Mouse (Mus musculus) heart, embryonic 14.5 days (tissue): ENCODE measurements around the gene Add2. TPM values are rescaled to one million over a fixed set of nuclear protein-coding genes. Genes with fewer than 3 reads are reported as not detected.

Experiments used
- ATAC-seq: fragments of 200-750 bp; cut with Nextera tagmentation; 2 replicates; pipeline ENCODE4 v1.8.0; 2017; ENCODE audit warnings: low read depth, moderate TSS enrichment; ENCODE audit not compliant: insufficient number of reproducible peaks, insufficient read depth, low FRiP score
- H3K27ac ChIP-seq, 2 experiments: fragments of 200-500 bp in 1 of 2; fragments of 300-500 bp in 1 of 2; sonication (generic) in 1 of 2; replicated peaks in 1 of 2; 2 replicates each; pipeline ENCODE4 v1.5.1; 2012 to 2014; ENCODE audit warnings: low read depth in 2 of 2, low read length in 2 of 2, control low read depth in 1 of 2, mild to moderate bottlenecking in 1 of 2, mixed read lengths in 1 of 2; ENCODE audit not compliant: control insufficient read depth in 1 of 2, insufficient read depth in 1 of 2
- H3K27me3 ChIP-seq: fragments of 300-500 bp; sonication (generic); 2 replicates; pipeline ENCODE4 v1.6.1; 2014; ENCODE audit warnings: mild to moderate bottlenecking, low read length, control low read depth; ENCODE audit not compliant: control insufficient read depth, insufficient read depth
- H3K36me3 ChIP-seq: fragments of 300-500 bp; sonication (generic); 2 replicates; pipeline ENCODE4 v1.6.1; 2014; ENCODE audit warnings: mild to moderate bottlenecking, control low read depth, low read length, mixed read lengths; ENCODE audit not compliant: control insufficient read depth, insufficient read depth
- H3K4me1 ChIP-seq, 2 experiments: fragments of 200-500 bp in 1 of 2; fragments of 300-500 bp in 1 of 2; sonication (generic) in 1 of 2; 2 replicates each; pipeline ENCODE4 v1.6.1; 2012 to 2014; ENCODE audit warnings: low read length in 2 of 2, control low read depth in 1 of 2, mixed read lengths in 1 of 2; ENCODE audit not compliant: control insufficient read depth in 2 of 2, insufficient read depth in 2 of 2
- H3K4me2 ChIP-seq: fragments of 300-500 bp; sonication (generic); 2 replicates; pipeline ENCODE4 v1.6.1; 2014; ENCODE audit warnings: mild to moderate bottlenecking, low read length
- H3K4me3 ChIP-seq, 2 experiments: fragments of 200-500 bp in 1 of 2; fragments of 300-500 bp in 1 of 2; sonication (generic) in 1 of 2; 2 replicates each; pipeline ENCODE4 v1.5.1; 2012 to 2014; ENCODE audit warnings: low read length in 2 of 2, mild to moderate bottlenecking in 2 of 2, control low read depth in 1 of 2, low read depth in 1 of 2, moderate library complexity in 1 of 2; ENCODE audit not compliant: control insufficient read depth in 1 of 2, insufficient read depth in 1 of 2
- H3K9ac ChIP-seq: fragments of 300-500 bp; sonication (generic); 2 replicates; pipeline ENCODE4 v1.6.1; 2014; ENCODE audit warnings: mild to moderate bottlenecking, low read length
- H3K9me3 ChIP-seq: fragments of 300-500 bp; sonication (generic); 2 replicates; pipeline ENCODE4 v1.6.1; 2016; ENCODE audit warnings: low read length, control low read depth; ENCODE audit not compliant: control insufficient read depth
- WGBS: fragments of 180-500 bp; shearing (Covaris S2); extraction: QIAGEN DNeasy Blood & Tissue Kit; methylation state at CpG from one replicate; pipeline ENCODE4 v1.1.7; 2014; 5-methylcytosine and 5-hydroxymethylcytosine counted together
- polyA plus RNA-seq: library from polyadenylated mRNA; unstranded; fragments of >200 nt; fragmentation: Nextera tagmentation; extraction: Ambion mirVana; gene quantifications from 2 replicates; pipeline ENCODE4 v1.2.1, GENCODE M21; 2014

Gene Add2
- polyA plus RNA-seq, 1 experiment from 2014 or later = 2.3 TPM

GRCm38 (mm10) chr6:86028150-86028549 is 331 bp upstream of the Add2 start:
- Histone ChIP-seq H3K36me3 (no peaks in the 10 kb centered on the region), H3K4me2 (peak overlapping the region; percentile 95), H3K9me3 (no peaks in the 10 kb centered on the region), H3K4me1 (peaks cover 4 to 6% of the 10 kb centered on the region in 2 experiments; a peak in 1 of 4 replicates), H3K4me3 (peak overlapping the region in 1 of 2 experiments; percentile 51; a peak in 1 of 4 replicates), H3K9ac (peak overlapping the region; percentile 69), H3K27ac (no peak overlapping the region), H3K27me3 (peaks cover 40% of the 10 kb centered on the region)
- no peak for ATAC-seq
- 56% methylated on average over 2 of the region's 2 CpGs for WGBS

GRCm38 (mm10) chr6:86029323-86029713 is 837 bp downstream of the Add2 start:
- 21% methylated on average over 6 of the region's 6 CpGs for WGBS
- H3K4me2 ChIP-seq = peak overlapping the region; percentile 95
- no peaks in the 10 kb centered on the region for H3K36me3 ChIP-seq
- H3K27me3 ChIP-seq = peaks cover 40% of the 10 kb centered on the region
- no peaks in the 10 kb centered on the region for H3K9me3 ChIP-seq
- H3K4me3 ChIP-seq = peak overlapping the region; percentile 49 to 51
- H3K9ac ChIP-seq = peak overlapping the region; percentile 69; the same call in 1 of the 2 replicates
- no peak for ATAC-seq
- H3K27ac ChIP-seq = no peak overlapping the region
- H3K4me1 ChIP-seq = peaks cover 4 to 6% of the 10 kb centered on the region in 2 experiments; a peak in 1 of 4 replicates

- H3K4me2 ChIP-seq = no peak overlapping the region
- ATAC-seq = no peak
- H3K9me3 ChIP-seq = no peaks in the 10 kb centered on the region
- WGBS = 74% methylated on average over 2 of the region's 2 CpGs
- H3K27ac ChIP-seq = no peak overlapping the region
- H3K4me1 ChIP-seq = peaks cover 4 to 6% of the 10 kb centered on the region in 2 experiments; a peak in 1 of 4 replicates
- H3K36me3 ChIP-seq = no peaks in the 10 kb centered on the region
- peaks cover 40% of the 10 kb centered on the region for H3K27me3 ChIP-seq
- H3K4me3 ChIP-seq = no peak overlapping the region
- H3K9ac ChIP-seq = no peak overlapping the region
Measured at GRCm38 (mm10) chr6:86031527-86031926, 3.0 kb downstream of the Add2 start.

- no peak for ATAC-seq
- H3K27me3 ChIP-seq = peaks cover 22% of the 10 kb centered on the region
- H3K9me3 ChIP-seq = no peaks in the 10 kb centered on the region
- no peak overlapping the region for H3K4me3 ChIP-seq
- no peaks in the 10 kb centered on the region for H3K36me3 ChIP-seq
- H3K4me1 ChIP-seq = peaks cover 4 to 6% of the 10 kb centered on the region in 2 experiments; a peak in 1 of 4 replicates
- no peak overlapping the region for H3K4me2 ChIP-seq
- no peak overlapping the region for H3K27ac ChIP-seq
- WGBS = 63% methylated on average over 1 of the region's 1 CpGs
- no peak overlapping the region for H3K9ac ChIP-seq
Measured at GRCm38 (mm10) chr6:86033635-86034034, 5.2 kb downstream of the Add2 start.

GRCm38 (mm10) chr6:86038901-86039300 is 10.4 kb downstream of the Add2 start:
- H3K36me3 ChIP-seq = no peaks in the 10 kb centered on the region
- 47% methylated on average over 2 of the region's 2 CpGs for WGBS
- H3K9me3 ChIP-seq = no peaks in the 10 kb centered on the region
- no peak overlapping the region for H3K4me2 ChIP-seq
- no peaks in the 10 kb centered on the region for H3K27me3 ChIP-seq
- no peak overlapping the region for H3K27ac ChIP-seq
- no peak for ATAC-seq
- H3K4me3 ChIP-seq = no peak overlapping the region
- no peaks in the 10 kb centered on the region for H3K4me1 ChIP-seq
- no peak overlapping the region for H3K9ac ChIP-seq

- no peak for ATAC-seq
- no peaks in the 10 kb centered on the region for H3K9me3 ChIP-seq
- no peaks in the 10 kb centered on the region for H3K4me1 ChIP-seq
- H3K27me3 ChIP-seq = no peaks in the 10 kb centered on the region
- H3K4me3 ChIP-seq = no peak overlapping the region
- H3K27ac ChIP-seq = no peak overlapping the region
- H3K36me3 ChIP-seq = no peaks in the 10 kb centered on the region
- H3K9ac ChIP-seq = no peak overlapping the region
- 63% methylated on average over 1 of the region's 1 CpGs for WGBS
- H3K4me2 ChIP-seq = no peak overlapping the region
Measured at GRCm38 (mm10) chr6:86040140-86040539, 11.7 kb downstream of the Add2 start.

GRCm38 (mm10) chr6:86047510-86047909 is 19.0 kb downstream of the Add2 start:
- Histone ChIP-seq H3K36me3 (no peaks in the 10 kb centered on the region), H3K27me3 (no peaks in the 10 kb centered on the region), H3K9ac (no peak overlapping the region), H3K4me2 (no peak overlapping the region), H3K4me1 (peaks cover 2 to 10% of the 10 kb centered on the region in 2 experiments; a peak in 3 of 4 replicates), H3K9me3 (no peaks in the 10 kb centered on the region), H3K4me3 (no peak overlapping the region), H3K27ac (no peak overlapping the region)
- 87% methylated on average over 11 of the region's 11 CpGs for WGBS
- no peak for ATAC-seq

- H3K4me1 ChIP-seq = peaks cover 2 to 10% of the 10 kb centered on the region in 2 experiments; a peak in 3 of 4 replicates
- no peak for ATAC-seq
- 78% methylated on average over 5 of the region's 5 CpGs for WGBS
Measured at GRCm38 (mm10) chr6:86048509-86048908, 20.0 kb downstream of the Add2 start.

More at GRCm38 (mm10) chr6:86048509-86048908, 20.0 kb downstream of the Add2 start:
- H3K9me3 ChIP-seq = no peaks in the 10 kb centered on the region
- H3K36me3 ChIP-seq = no peaks in the 10 kb centered on the region
- no peaks in the 10 kb centered on the region for H3K27me3 ChIP-seq
- H3K4me3 ChIP-seq = no peak overlapping the region
- no peak overlapping the region for H3K27ac ChIP-seq
- H3K9ac ChIP-seq = no peak overlapping the region
- no peak overlapping the region for H3K4me2 ChIP-seq
